Mouse (Mus musculus) testis, adult 2 months (tissue): Measurements from ENCODE around the gene Rgs10.

ENCODE experiments used
- CTCF ChIP-seq: fragments of 200-500 bp; IDR thresholded peaks from 2 replicates; pipeline ENCODE4 v1.5.1; 2012; ENCODE audit warnings: low read depth, mild to moderate bottlenecking, inconsistent platforms, low read length, moderate library complexity; ENCODE audit not compliant: control insufficient read depth, insufficient read depth, insufficient replicate concordance
- POLR2A ChIP-seq: fragments of 200-500 bp; IDR thresholded peaks from 2 replicates; pipeline ENCODE4 v1.6.1; 2012; ENCODE audit warnings: low read depth, mild to moderate bottlenecking, inconsistent platforms, low read length, moderate library complexity; ENCODE audit not compliant: control insufficient read depth

- TF ChIP-seq CTCF (no peak), POLR2A (no peak)
Measured at GRCm38 (mm10) chr7:128403988-128404387, 14.6 kb downstream of the Rgs10 start.
